Mouse (Mus musculus): ENCODE data around the gene Syce2. TPM values are rescaled to one million over a fixed set of nuclear protein-coding genes. Genes with fewer than 3 reads are reported as not detected.

Gene Syce2
- polyA plus RNA-seq, 2 experiments = 36.9 to 75.3 TPM

DNA sequence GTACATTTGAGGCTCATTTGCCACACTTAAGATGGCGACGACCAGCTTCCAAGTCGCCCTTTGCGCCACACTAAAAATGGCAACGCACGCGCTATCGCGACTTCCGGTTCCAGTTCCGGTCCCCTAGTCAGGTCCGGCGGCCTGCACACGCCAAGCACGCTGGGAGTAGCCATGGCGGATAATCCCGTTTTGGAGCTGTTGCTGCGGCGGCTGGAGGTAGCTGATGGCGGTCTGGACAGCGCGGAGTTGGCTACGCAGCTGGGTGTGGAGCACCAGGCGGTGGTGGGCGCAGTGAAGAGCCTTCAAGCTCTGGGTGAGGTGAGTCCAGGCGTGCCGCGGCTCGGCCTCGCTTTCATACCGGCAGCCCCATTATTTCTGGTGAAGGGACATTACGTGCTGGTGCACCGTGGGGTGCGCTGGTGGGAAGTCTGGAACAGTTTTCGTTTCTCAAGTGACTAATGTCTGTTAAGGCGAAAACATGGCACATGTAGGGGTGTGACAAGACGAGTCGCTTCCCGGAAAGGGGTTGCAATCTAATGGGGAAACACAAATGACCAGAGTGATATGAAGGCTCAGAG, 15.0 kb upstream of the Syce2 start, which contains the start of gene Farsa:
TSS of gene Farsa (plus strand) at position 126 of the 578 bp plus-strand sequence.
- peak within 1 kb of the TSS; percentile 87 for H3K4me3 ChIP-seq (replicated peaks; ENCODE audit: low read length)
- peak; percentile 96; the same call in 1 of the 2 replicates for TF ChIP-seq POLR2A (IDR thresholded peaks at IDR 0.05; ENCODE audit: borderline replicate concordance, extremely low read depth, insufficient read depth, insufficient read length)
- H3K9me3 ChIP-seq (ENCODE audit: control insufficient read depth, low read length) = no peaks in the 10 kb centered on the region
- peak within 1 kb of the TSS; percentile 85 for H3K4me2 ChIP-seq (replicated peaks; ENCODE audit: low read depth, low read length, severe bottlenecking)
- 3% methylated on average over 39 of the region's 39 CpGs for WGBS
- DNase-seq (ENCODE audit: low spot score) (peak; percentile 93), ATAC-seq (ENCODE audit: low FRiP score, low read depth) (peak; percentile 91)
- H3K4me1 ChIP-seq (ENCODE audit: control insufficient read depth, insufficient read depth, low read length) = peaks cover 11% of the 10 kb centered on the region
- no peaks in the 10 kb centered on the region for H3K27me3 ChIP-seq (ENCODE audit: control insufficient read depth, insufficient read depth, low read length)
- peaks cover 28% of the 10 kb centered on the region for H3K36me3 ChIP-seq (ENCODE audit: control insufficient read depth, insufficient read depth, low read length)
- peak within 1 kb of the TSS; percentile 78 for H3K9ac ChIP-seq (ENCODE audit: low read depth, low read length, severe bottlenecking)
- peak within 1 kb of the TSS; percentile 68 for H3K27ac ChIP-seq (replicated peaks; ENCODE audit: low read depth, low read length)

DNA sequence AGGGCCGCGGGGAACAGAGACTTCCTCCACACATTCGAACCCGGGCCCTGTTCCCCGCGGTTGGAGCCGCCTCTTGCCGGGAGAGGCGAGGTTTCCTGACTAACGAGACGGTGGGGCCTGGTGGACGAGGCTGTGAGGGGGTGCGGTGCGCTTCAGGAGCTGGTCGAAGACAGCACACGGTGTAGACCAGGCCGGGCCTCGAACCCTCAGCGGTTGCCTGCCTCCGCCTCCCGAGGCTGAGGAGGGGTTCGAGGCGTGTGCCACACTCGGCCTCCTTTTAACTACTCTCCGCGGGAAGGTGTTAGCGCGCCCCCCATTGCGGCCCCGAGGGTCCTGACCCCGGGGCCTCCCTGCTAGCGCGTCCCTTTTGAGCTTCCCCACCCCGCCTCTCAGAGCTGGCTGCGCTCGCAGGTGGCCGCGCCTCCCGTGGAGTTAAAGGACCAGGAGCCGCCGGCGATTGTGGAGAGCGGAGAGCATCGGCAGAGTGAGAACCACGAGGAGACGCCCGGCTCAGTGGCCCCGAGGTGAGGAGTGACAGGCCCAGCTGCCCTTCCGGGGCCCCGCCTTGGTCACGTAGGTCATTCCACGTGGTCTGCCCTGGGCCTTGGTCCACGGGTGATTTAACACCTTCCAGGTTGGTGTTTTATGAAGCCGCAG, 526 bp downstream of the Syce2 start:
- Histone ChIP-seq H3K27ac (replicated peaks; ENCODE audit: low read depth, low read length) (no peak overlapping the region), H3K4me1 (ENCODE audit: control insufficient read depth, insufficient read depth, low read length) (peaks cover 13% of the 10 kb centered on the region), H3K9me3 (ENCODE audit: control insufficient read depth, low read length) (no peaks in the 10 kb centered on the region), H3K36me3 (ENCODE audit: control insufficient read depth, insufficient read depth, low read length) (peaks cover 24% of the 10 kb centered on the region), H3K4me3 (replicated peaks; ENCODE audit: low read length) (peak overlapping the region; percentile 49), H3K4me2 (replicated peaks; ENCODE audit: low read depth, low read length, severe bottlenecking) (peak overlapping the region; percentile 99), H3K27me3 (ENCODE audit: control insufficient read depth, insufficient read depth, low read length) (no peaks in the 10 kb centered on the region), H3K9ac (ENCODE audit: low read depth, low read length, severe bottlenecking) (peak overlapping the region; percentile 60)
- ATAC-seq (ENCODE audit: low FRiP score, low read depth) (peak; percentile 50; the same call in 1 of the 2 replicates), DNase-seq (ENCODE audit: low spot score) (no peak)
- TF ChIP-seq POLR2A (IDR thresholded peaks at IDR 0.05; ENCODE audit: borderline replicate concordance, extremely low read depth, insufficient read depth, insufficient read length) = no peak
- WGBS = 2% methylated on average over 46 of the region's 54 CpGs

DNA sequence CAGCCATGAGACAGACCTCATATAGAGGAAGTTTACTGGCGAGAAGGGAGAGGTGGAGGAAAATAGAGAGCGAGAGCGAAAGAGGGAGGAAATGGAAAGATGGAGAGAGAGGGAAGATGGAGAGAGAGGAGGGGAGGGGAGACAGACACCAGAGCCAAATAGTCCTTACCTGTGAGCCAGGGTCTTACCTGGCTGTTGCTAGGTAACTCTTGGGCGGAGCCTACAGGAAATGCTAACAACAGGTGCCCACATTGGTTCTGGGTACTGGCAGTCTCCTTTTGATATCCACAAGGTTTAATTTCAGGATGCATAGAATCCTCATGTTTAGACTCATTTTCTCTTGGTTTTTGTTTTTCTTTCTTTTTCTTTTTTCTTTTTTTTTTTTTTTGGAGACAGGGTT, 1.1 kb downstream of the Syce2 start:
- peaks cover 13% of the 10 kb centered on the region for H3K4me1 ChIP-seq (ENCODE audit: control insufficient read depth, insufficient read depth, low read length)
- TF ChIP-seq POLR2A (IDR thresholded peaks at IDR 0.05; ENCODE audit: borderline replicate concordance, extremely low read depth, insufficient read depth, insufficient read length) = no peak
- DNase-seq (ENCODE audit: low spot score) = no peak
- 62% methylated on average over 4 of the region's 4 CpGs for WGBS
- H3K4me2 ChIP-seq (replicated peaks; ENCODE audit: low read depth, low read length, severe bottlenecking) = peak overlapping the region; percentile 99
- H3K9ac ChIP-seq (ENCODE audit: low read depth, low read length, severe bottlenecking) = 0 out of 2 replicates have a peak overlapping the region, but pooled peaks have one; percentile 60
- peaks cover 18% of the 10 kb centered on the region for H3K36me3 ChIP-seq (ENCODE audit: control insufficient read depth, insufficient read depth, low read length)
- no peaks in the 10 kb centered on the region for H3K27me3 ChIP-seq (ENCODE audit: control insufficient read depth, insufficient read depth, low read length)
- no peak overlapping the region for H3K27ac ChIP-seq (replicated peaks; ENCODE audit: low read depth, low read length)
- peak overlapping the region; percentile 49 for H3K4me3 ChIP-seq (replicated peaks; ENCODE audit: low read length)
- H3K9me3 ChIP-seq (ENCODE audit: control insufficient read depth, low read length) = no peaks in the 10 kb centered on the region
- ATAC-seq (ENCODE audit: low FRiP score, low read depth) = no peak

DNA sequence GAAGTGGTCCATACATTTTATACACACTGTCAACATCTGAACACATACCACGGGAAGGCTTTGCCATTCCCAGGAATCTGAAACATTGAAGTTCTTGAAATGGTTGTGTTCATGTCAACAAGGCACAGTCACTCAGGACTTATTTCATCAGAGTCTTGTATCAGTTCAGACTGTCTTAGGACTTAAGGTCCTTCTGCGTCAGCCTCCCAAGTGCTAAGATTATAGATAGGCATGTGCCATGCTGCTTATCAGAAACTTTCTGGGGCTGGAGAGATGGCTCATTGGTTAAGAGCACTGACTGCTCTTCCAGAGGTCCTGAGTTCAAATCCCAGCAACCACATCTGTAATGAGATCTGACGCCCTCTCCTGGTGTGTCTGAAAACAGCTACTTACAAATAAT, 2.4 kb downstream of the Syce2 start:
- Histone ChIP-seq H3K4me2 (replicated peaks; ENCODE audit: low read depth, low read length, severe bottlenecking) (no peak overlapping the region), H3K4me3 (replicated peaks; ENCODE audit: low read length) (no peak overlapping the region), H3K9ac (ENCODE audit: low read depth, low read length, severe bottlenecking) (no peak overlapping the region), H3K27ac (replicated peaks; ENCODE audit: low read depth, low read length) (no peak overlapping the region), H3K9me3 (ENCODE audit: control insufficient read depth, low read length) (no peaks in the 10 kb centered on the region), H3K27me3 (ENCODE audit: control insufficient read depth, insufficient read depth, low read length) (no peaks in the 10 kb centered on the region), H3K36me3 (ENCODE audit: control insufficient read depth, insufficient read depth, low read length) (peaks cover 6% of the 10 kb centered on the region), H3K4me1 (ENCODE audit: control insufficient read depth, insufficient read depth, low read length) (peaks cover 13% of the 10 kb centered on the region)
- WGBS = 89% methylated on average over 3 of the region's 3 CpGs
- DNase-seq (ENCODE audit: low spot score) (no peak), ATAC-seq (ENCODE audit: low FRiP score, low read depth) (no peak)
- no peak for TF ChIP-seq POLR2A (IDR thresholded peaks at IDR 0.05; ENCODE audit: borderline replicate concordance, extremely low read depth, insufficient read depth, insufficient read length)

- H3K36me3 ChIP-seq (ENCODE audit: control insufficient read depth, insufficient read depth, low read length) = peaks cover 4% of the 10 kb centered on the region; the same call in 1 of the 2 replicates
- 67% methylated on average over 3 of the region's 3 CpGs for WGBS
- ATAC-seq (ENCODE audit: low FRiP score, low read depth) (no peak), DNase-seq (ENCODE audit: low spot score) (no peak)
- peaks cover 6% of the 10 kb centered on the region for H3K4me1 ChIP-seq (ENCODE audit: control insufficient read depth, insufficient read depth, low read length)
- H3K4me2 ChIP-seq (replicated peaks; ENCODE audit: low read depth, low read length, severe bottlenecking) = no peak overlapping the region
- no peak overlapping the region for H3K4me3 ChIP-seq (replicated peaks; ENCODE audit: low read length)
- no peak overlapping the region for H3K9ac ChIP-seq (ENCODE audit: low read depth, low read length, severe bottlenecking)
- H3K27me3 ChIP-seq (ENCODE audit: control insufficient read depth, insufficient read depth, low read length) = no peaks in the 10 kb centered on the region
- H3K9me3 ChIP-seq (ENCODE audit: control insufficient read depth, low read length) = no peaks in the 10 kb centered on the region
- no peak for TF ChIP-seq POLR2A (IDR thresholded peaks at IDR 0.05; ENCODE audit: borderline replicate concordance, extremely low read depth, insufficient read depth, insufficient read length)
- no peak overlapping the region for H3K27ac ChIP-seq (replicated peaks; ENCODE audit: low read depth, low read length)
Observed at GRCm38 (mm10) chr8:84877297-84878035, 5.6 kb downstream of the Syce2 start.
